Mouse (Mus musculus) cerebellum, adult 9-11 months (tissue): ENCODE measurements around the gene Cdrt4.
A peak's percentile ranks its signal among the peaks of the same experiment; 100 is the strongest.

Experiments used
- DNase-seq: peaks from one replicate; pipeline ENCODE4 v3.0.0; 2022

Gene Cdrt4

GRCm38 (mm10) chr11:62951012-62951411 is at the start of gene Cdrt4:
Cdrt4 (plus strand) TSS chr11:62951193.
- DNase-seq, result no peak

- DNase-seq, result peak; percentile 44
Observed at GRCm38 (mm10) chr11:62901699-62902323, 49.2 kb upstream of the Cdrt4 start.

- DNase-seq, result no peak
Observed at GRCm38 (mm10) chr11:62903871-62904495, 47.0 kb upstream of the Cdrt4 start.

- DNase-seq, result no peak
Observed at GRCm38 (mm10) chr11:62909720-62910306, 41.2 kb upstream of the Cdrt4 start.

- no peak for DNase-seq
Observed at GRCm38 (mm10) chr11:62911362-62911761, 39.6 kb upstream of the Cdrt4 start.

- DNase-seq, result no peak
Observed at GRCm38 (mm10) chr11:62913141-62913540, 37.9 kb upstream of the Cdrt4 start.

- DNase-seq, result no peak
Observed at GRCm38 (mm10) chr11:62914532-62914931, 36.5 kb upstream of the Cdrt4 start.

GRCm38 (mm10) chr11:62915486-62915885 is 35.5 kb upstream of the Cdrt4 start:
- no peak for DNase-seq

GRCm38 (mm10) chr11:62916765-62917164 is 34.2 kb upstream of the Cdrt4 start:
- DNase-seq, result no peak

GRCm38 (mm10) chr11:62919946-62920742 is 30.8 kb upstream of the Cdrt4 start:
- DNase-seq, result no peak

GRCm38 (mm10) chr11:62920743-62921050 is 30.3 kb upstream of the Cdrt4 start:
- no peak for DNase-seq

- DNase-seq, result peak; percentile 83
Observed at GRCm38 (mm10) chr11:62921052-62921977, 29.7 kb upstream of the Cdrt4 start.

- no peak for DNase-seq
Observed at GRCm38 (mm10) chr11:62924091-62924761, 26.8 kb upstream of the Cdrt4 start.

GRCm38 (mm10) chr11:62929799-62930198 is 21.2 kb upstream of the Cdrt4 start:
- DNase-seq, result no peak

- no peak for DNase-seq
Observed at GRCm38 (mm10) chr11:62930574-62930973, 20.4 kb upstream of the Cdrt4 start.

GRCm38 (mm10) chr11:62931141-62931540 is 19.9 kb upstream of the Cdrt4 start:
- DNase-seq, result no peak

- DNase-seq, result no peak
Observed at GRCm38 (mm10) chr11:62933099-62933498, 17.9 kb upstream of the Cdrt4 start.

GRCm38 (mm10) chr11:62934795-62935514 is 16.0 kb upstream of the Cdrt4 start:
- no peak for DNase-seq

GRCm38 (mm10) chr11:62937986-62938385 is 13.0 kb upstream of the Cdrt4 start:
- no peak for DNase-seq

GRCm38 (mm10) chr11:62938921-62939320 is 12.1 kb upstream of the Cdrt4 start:
- DNase-seq, result no peak

- no peak for DNase-seq
Observed at GRCm38 (mm10) chr11:62940176-62940575, 10.8 kb upstream of the Cdrt4 start.
